Mouse (Mus musculus): ENCODE data around the gene Rsph3a.
"Not testable (repeated sequence)": the region's sequence is repeated elsewhere in the genome, so short reads cannot be mapped to it uniquely, and the experiment has no call there.

Rsph3a gene

GRCm38 (mm10) chr17:7928662-7929061 lies 16.8 kb upstream of the Rsph3a start:
- DNase-seq (ENCODE audit: low spot score in 2 of 2) = no peak

GRCm38 (mm10) chr17:7929279-7929678 lies 16.1 kb upstream of the Rsph3a start:
- DNase-seq (ENCODE audit: low spot score in 2 of 2) = no peak

- no peak for DNase-seq (ENCODE audit: low spot score in 2 of 2)
Measured at GRCm38 (mm10) chr17:7931096-7931990, 14.1 kb upstream of the Rsph3a start.

GRCm38 (mm10) chr17:7932121-7932520 lies 13.3 kb upstream of the Rsph3a start:
- DNase-seq (ENCODE audit: low spot score in 2 of 2) = not testable (repeated sequence)

GRCm38 (mm10) chr17:7939640-7940039 lies 5.8 kb upstream of the Rsph3a start:
- DNase-seq (ENCODE audit: low spot score in 2 of 2) = peak in 1 of 2 experiments; percentile 46

GRCm38 (mm10) chr17:7946053-7946627 lies 726 bp downstream of the Rsph3a start:
- DNase-seq (ENCODE audit: low spot score in 2 of 2) = not testable (repeated sequence)

- not testable (repeated sequence) for DNase-seq (ENCODE audit: low spot score in 2 of 2)
Measured at GRCm38 (mm10) chr17:7951333-7951732, 5.9 kb downstream of the Rsph3a start.

- DNase-seq (ENCODE audit: low spot score in 2 of 2) = not testable (repeated sequence)
Measured at GRCm38 (mm10) chr17:7957242-7957641, 11.8 kb downstream of the Rsph3a start.

- not testable (repeated sequence) for DNase-seq (ENCODE audit: low spot score in 2 of 2)
Measured at GRCm38 (mm10) chr17:7963333-7963732, 17.9 kb downstream of the Rsph3a start.

GRCm38 (mm10) chr17:7964398-7964797 lies 19.0 kb downstream of the Rsph3a start:
- DNase-seq (ENCODE audit: low spot score in 2 of 2) = not testable (repeated sequence)

- not testable (repeated sequence) for DNase-seq (ENCODE audit: low spot score in 2 of 2)
Measured at GRCm38 (mm10) chr17:7968490-7968889, 23.1 kb downstream of the Rsph3a start.

- DNase-seq (ENCODE audit: low spot score in 2 of 2) = not testable (repeated sequence)
Measured at GRCm38 (mm10) chr17:7969782-7970181, 24.4 kb downstream of the Rsph3a start.

- DNase-seq (ENCODE audit: low spot score in 2 of 2) = not testable (repeated sequence)
Measured at GRCm38 (mm10) chr17:7983484-7983883, 38.1 kb downstream of the Rsph3a start.

GRCm38 (mm10) chr17:7985597-7985996 lies 40.2 kb downstream of the Rsph3a start:
- not testable (repeated sequence) for DNase-seq (ENCODE audit: low spot score in 2 of 2)

GRCm38 (mm10) chr17:7987038-7987437 lies 41.6 kb downstream of the Rsph3a start:
- not testable (repeated sequence) for DNase-seq (ENCODE audit: low spot score in 2 of 2)

- DNase-seq (ENCODE audit: low spot score in 2 of 2) = not testable (repeated sequence)
Measured at GRCm38 (mm10) chr17:8003248-8003647, 57.8 kb downstream of the Rsph3a start.

- DNase-seq (ENCODE audit: low spot score in 2 of 2) = not testable (repeated sequence)
Measured at GRCm38 (mm10) chr17:8006771-8007170, 61.4 kb downstream of the Rsph3a start.

- not testable (repeated sequence) for DNase-seq (ENCODE audit: low spot score in 2 of 2)
Measured at GRCm38 (mm10) chr17:8009565-8009964, 64.2 kb downstream of the Rsph3a start.

- not testable (repeated sequence) for DNase-seq (ENCODE audit: low spot score in 2 of 2)
Measured at GRCm38 (mm10) chr17:8013974-8014373, 68.6 kb downstream of the Rsph3a start.

- not testable (repeated sequence) for DNase-seq (ENCODE audit: low spot score in 2 of 2)
Measured at GRCm38 (mm10) chr17:8022675-8023074, 77.3 kb downstream of the Rsph3a start.

- DNase-seq (ENCODE audit: low spot score in 2 of 2) = not testable (repeated sequence)
Measured at GRCm38 (mm10) chr17:8027475-8028168, 82.2 kb downstream of the Rsph3a start.
